Mouse (Mus musculus): Measurements from ENCODE around the gene 1700011L22Rik. TPM values are rescaled to one million over a fixed set of nuclear protein-coding genes. Genes with fewer than 3 reads are reported as not detected.

Gene 1700011L22Rik
- total RNA-seq, 2 experiments from 2014 or later, result not detected

GRCm38 (mm10) chr8:79239320-79239719, 9.1 kb downstream of the 1700011L22Rik start:
- DNase-seq, result no peak

GRCm38 (mm10) chr8:79229266-79229888, 19.0 kb downstream of the 1700011L22Rik start:
- DNase-seq, result no peak

DNA sequence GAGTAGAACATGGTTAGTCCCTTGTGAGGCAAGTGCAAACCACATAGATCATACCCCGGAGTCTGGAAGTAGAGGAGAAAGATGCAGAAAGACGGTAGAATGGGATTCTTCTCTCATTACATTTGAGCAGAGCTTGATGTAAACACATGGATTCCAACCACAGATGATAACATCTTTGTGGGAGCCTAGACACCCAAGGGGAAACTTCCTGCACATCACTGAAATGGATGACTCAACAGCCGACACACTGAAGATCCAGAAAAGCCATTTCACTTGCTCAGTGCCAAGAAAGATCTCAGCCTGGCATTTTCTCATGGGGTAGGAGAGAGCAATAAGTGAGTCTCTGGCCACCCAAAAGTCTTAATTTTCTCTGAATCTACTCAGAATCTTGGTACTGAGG, 20.5 kb downstream of the 1700011L22Rik start:
- DNase-seq, result no peak

- DNase-seq, result no peak
These were observed 21.2 kb downstream of the 1700011L22Rik start for GRCm38 (mm10) chr8:79227194-79227593.

DNA sequence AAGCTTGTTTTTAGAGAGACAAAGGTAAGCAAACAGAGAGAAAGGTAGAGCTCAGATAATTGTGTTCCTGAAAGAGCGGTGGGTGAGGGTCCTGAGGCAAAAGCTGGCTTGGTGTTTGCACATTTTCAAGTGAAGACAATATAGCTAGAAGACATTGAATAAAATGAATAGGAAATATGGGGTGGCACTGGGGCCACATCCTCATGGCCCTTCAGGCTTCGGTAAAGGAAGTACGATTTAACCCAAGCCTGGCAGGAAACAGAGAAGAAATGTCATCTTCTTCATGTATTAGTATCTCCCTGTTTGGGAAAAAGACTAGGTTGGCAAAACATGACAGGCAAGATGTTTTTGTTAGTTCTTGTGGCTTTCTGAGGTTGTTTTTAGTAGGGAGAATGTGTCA, 22.3 kb downstream of the 1700011L22Rik start:
- DNase-seq, result no peak

GRCm38 (mm10) chr8:79225586-79225985, 22.8 kb downstream of the 1700011L22Rik start:
- DNase-seq, result no peak

GRCm38 (mm10) chr8:79224363-79224762, 24.0 kb downstream of the 1700011L22Rik start:
- DNase-seq, result no peak

DNA sequence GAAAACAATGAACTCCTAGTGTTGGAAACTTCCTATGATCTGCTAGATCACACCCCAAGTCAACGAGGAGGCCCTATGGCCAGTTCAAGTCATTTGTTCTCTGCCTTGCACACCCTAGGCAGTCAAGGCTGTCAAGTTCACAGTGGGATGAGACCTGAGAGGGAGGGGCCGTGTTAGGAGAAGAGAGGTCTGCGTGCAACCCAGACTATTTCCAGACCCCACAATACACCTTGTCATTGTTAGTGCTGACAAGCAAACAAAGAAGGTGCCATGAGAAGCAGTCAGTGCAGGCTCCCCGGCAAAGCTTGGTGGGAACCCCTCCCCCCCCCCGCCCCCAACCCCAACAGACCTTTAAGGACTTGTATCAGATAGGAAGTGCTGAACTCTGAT, 25.6 kb downstream of the 1700011L22Rik start:
- no peak for DNase-seq

- no peak for DNase-seq
These were observed 26.1 kb downstream of the 1700011L22Rik start for GRCm38 (mm10) chr8:79222106-79222751.

GRCm38 (mm10) chr8:79211630-79212029, 36.7 kb downstream of the 1700011L22Rik start:
- DNase-seq, result no peak

DNA sequence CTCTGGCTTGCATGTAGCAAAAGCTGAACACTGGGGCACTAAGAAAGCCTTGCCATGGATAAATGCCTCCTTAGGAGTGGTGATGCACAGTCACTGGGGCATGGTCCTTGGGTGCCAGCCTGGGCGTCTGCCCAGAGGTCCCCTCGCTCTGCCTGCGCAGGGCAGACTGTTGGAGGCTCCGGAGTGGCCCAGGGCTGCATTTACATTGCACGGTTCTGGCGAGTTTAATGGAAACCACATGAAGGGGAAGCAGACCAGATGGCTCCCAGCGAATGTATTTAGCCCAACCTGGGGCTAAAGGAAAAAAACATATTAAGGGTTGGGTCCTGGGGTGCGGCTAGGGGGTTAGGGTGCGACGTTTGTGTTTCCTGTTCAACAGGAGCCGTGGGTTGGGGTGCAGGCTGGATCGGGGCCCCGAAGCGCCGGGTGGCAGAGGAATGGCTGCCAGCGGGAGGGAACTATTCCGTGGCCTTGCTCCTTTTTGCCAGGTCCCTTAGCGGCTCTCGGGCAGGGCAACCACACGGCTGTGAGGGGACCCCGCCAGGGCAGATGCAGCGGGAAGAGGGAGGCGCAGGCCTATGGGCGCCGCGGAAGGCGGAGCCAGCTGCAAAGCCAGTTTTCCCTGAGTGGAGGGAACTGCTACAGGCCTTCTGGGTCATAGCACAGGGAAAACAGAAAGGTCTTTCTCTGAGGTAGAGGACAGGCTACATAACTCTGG, 38.6 kb downstream of the 1700011L22Rik start:
- peak; percentile 51 for DNase-seq

GRCm38 (mm10) chr8:79208691-79209640, 39.4 kb downstream of the 1700011L22Rik start:
- DNase-seq, result peak; percentile 26

GRCm38 (mm10) chr8:79208181-79208580, 40.2 kb downstream of the 1700011L22Rik start:
- DNase-seq, result no peak

DNA sequence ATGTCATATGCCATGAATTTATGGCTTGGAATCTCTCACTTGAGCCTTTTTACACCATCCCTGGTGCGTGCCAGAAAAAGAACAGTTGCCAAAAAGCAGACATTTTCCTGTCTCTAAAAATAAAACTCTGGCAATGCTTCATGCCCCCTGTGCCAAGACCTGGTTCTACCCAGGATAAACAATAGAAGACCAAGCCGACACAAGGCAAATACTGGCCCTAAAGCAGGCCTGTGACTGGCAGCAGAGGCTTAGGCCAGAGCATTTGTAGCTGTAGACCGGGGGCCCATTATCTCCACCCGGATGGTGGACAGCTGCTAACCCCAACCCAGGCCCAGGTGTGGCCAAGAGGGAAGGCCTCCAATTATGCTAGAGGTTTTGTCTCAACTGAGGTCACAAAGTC, 41.5 kb downstream of the 1700011L22Rik start:
- DNase-seq, result no peak

DNA sequence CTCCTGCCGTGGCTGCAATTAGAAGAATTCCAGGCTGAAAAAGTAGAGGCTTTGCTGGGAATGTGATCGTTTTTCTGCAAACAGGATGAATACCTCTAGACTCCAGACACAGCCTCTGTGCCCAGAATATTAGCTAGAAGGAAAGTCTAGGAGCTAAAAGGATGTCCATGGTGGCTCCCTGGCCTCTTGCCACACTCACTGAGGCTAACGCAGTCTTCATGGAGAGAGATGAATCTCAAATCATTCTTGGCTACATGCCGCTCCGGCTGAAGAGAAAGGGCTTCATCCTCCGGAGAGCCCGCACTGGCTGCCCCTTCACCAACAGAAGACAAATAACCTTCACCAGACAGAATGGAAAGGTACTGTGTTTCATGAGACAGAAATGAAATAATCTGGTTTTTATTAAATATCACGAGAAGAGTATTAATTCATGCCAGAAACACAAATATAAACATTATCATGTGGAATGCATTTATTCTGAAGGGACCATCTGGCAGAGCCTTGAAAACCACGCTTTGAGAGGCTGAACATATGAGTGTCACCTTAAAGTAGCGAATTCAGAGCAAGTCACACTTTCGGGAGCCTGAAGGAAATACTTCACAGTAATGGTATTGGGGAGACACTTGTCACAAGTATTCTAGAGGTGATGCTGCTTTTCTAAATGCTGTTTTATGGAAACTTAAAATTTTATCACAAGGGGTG, 46.8 kb downstream of the 1700011L22Rik start:
- no peak for DNase-seq

- no peak for DNase-seq
These were observed 49.7 kb downstream of the 1700011L22Rik start for GRCm38 (mm10) chr8:79198675-79199074.

GRCm38 (mm10) chr8:79196481-79196880, 51.9 kb downstream of the 1700011L22Rik start:
- DNase-seq, result no peak

GRCm38 (mm10) chr8:79190071-79190470, 58.3 kb downstream of the 1700011L22Rik start:
- no peak for DNase-seq

DNA sequence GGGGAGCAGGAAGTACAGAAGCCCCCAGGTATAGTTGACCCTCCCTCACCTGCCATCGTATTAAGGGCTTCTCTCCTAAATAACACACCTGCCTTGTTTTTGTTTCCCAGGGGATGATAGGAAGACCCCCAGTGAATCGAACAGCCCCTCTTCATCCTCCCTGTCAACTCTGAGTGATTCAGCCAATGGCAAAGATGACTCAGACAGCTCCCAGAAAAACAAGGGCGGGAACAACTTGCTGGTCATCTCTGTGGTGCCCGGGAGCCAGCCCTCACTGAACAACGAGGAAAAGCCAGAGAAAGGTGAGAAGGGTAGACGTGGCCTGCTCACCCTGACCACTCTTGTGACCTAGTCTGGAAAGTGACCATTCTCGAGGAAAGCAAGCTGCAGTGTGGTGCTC, 62.9 kb downstream of the 1700011L22Rik start:
- DNase-seq, result no peak

DNA sequence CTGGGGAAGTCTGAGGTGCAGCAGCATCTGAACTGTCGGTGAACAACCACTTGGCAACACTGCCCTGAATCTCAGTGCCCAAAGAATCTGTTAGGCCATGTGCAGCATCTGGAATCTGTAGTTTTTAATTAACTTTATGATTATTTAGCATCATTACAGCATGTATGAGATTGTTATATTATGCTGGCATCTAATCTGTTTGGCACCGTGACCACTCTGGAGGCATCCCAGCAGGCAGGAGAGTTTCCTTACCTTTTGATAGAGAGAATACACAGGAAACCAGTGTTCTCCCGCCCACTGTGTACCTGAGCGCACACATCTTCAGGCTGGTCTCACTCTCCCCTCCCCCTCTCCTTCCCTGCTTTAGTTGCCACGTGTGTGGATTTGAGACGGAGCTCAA, 68.7 kb downstream of the 1700011L22Rik start:
- no peak for DNase-seq

GRCm38 (mm10) chr8:79175991-79176390, 72.4 kb downstream of the 1700011L22Rik start:
- no peak for DNase-seq

DNA sequence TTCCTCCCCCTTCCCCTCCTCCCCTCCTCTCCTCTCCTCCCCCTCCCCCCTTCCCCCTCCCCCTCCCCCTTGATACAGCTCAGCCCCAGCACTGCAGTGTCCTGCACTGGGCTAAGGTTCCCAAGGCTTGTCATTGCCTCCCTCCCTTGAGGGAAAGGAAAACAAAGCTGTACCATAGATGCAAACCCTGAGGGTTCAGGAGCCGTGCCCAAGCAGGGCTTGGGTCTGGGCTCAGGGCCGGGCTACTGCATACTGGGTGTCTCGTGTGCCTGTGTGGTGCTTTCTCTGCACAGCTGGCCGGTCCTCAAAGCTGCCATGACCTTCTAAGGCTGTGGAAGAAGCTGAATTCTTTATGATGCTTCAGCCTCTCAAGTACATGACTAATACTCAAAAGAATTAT, 74.8 kb downstream of the 1700011L22Rik start:
- DNase-seq, result no peak
